In the genomic region with DNA sequence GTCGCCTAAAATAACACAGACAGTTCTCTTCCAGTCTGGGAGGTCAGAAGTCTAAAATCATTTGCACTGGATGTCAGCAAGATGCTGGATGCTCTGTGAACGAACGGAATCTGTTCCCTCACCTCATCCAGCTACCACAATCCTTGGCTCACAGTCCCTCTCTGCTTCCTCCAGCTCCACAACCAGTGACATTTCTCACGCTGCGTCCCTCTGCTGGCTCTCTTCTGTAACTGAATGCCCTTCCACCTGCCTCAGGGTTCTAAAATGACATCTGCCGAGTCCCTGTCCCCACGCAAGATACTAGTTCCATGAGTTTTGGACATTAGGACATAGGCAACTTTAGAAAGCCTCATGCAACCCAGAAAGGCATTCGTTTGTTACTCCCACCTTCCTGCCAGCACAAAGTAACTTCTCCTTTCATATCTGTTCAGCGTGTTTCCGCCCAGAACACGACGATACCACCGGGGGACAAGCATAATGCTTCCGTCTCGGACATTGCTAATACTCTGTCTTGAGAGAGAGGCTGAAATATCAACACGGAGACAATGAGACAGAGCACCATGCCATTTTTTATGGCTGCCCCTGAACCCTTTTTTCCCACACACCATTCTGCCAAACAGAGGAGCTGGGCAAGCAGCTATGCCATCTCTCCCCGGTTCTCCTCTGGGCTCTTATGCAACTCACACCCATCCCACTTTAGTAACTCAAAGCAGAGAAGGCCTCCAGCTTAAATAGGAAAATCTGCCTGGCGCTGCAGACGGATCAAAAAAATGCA, we compare ENCODE assay signal across 9 mouse cellular contexts. TPM values are rescaled to one million over a fixed set of nuclear protein-coding genes. Genes with fewer than 3 reads are reported as not detected.
DNase-seq lines count a peak whose midpoint lies in the region; ATAC-seq and TF ChIP-seq lines count a peak whose summit lies in the region.
"Had no signal": no experiment of that assay in that cellular context is flagged by ENCODE, and none has a peak within 500 bp of the region (broad histone marks: within the 10 kb centered on the region; RNA-seq: fewer than 3 reads in every experiment).

No protein-coding gene starts in this region.

- peak overlapping the region; percentile 39 for H3K4me3 ChIP-seq in gastrocnemius, adult 2 months
- no peak overlapping the region for H3K4me3 ChIP-seq in midbrain, embryonic 15.5 days
- no peak overlapping the region for H3K4me3 ChIP-seq in midbrain, embryonic 16.5 days (ENCODE audit: low read depth, low read length)
- no peak overlapping the region for H3K4me3 ChIP-seq in forebrain, postnatal 0 days (ENCODE audit: low read depth, low read length)

- peak; percentile 26 for DNase-seq in gastrocnemius, adult 2 months
- no peak for DNase-seq in gastrocnemius, adult 18-20 months (ENCODE audit: low spot score)
- DNase-seq in forebrain, postnatal 0 days, result no peak
- no peak for DNase-seq in adrenal gland, postnatal 4 days (ENCODE audit: low spot score in 2 of 2)
- no peak for DNase-seq in urinary bladder, postnatal 25 days (ENCODE audit: low spot score)

- H3K9me3 ChIP-seq in midbrain, embryonic 15.5 days, result no peaks in the 10 kb centered on the region
- no peaks in the 10 kb centered on the region for H3K9me3 ChIP-seq in midbrain, embryonic 16.5 days (replicated peaks; ENCODE audit: control insufficient read depth, low read length, poor library complexity, severe bottlenecking)
- H3K9me3 ChIP-seq in forebrain, postnatal 0 days (ENCODE audit: low read length), result no peaks in the 10 kb centered on the region

- ATAC-seq in midbrain, embryonic 15.5 days (replicated peaks), result peak; percentile 22; the same call in 1 of the 2 replicates
- ATAC-seq in midbrain, embryonic 16.5 days, result no peak
- no peak for ATAC-seq in forebrain, postnatal 0 days
- ATAC-seq in megakaryocyte progenitor cell, adult 5-6 weeks (replicated peaks; ENCODE audit: poor library complexity), result peak; percentile 77

- H3K9ac ChIP-seq in midbrain, embryonic 15.5 days, result no peak overlapping the region
- no peak overlapping the region for H3K9ac ChIP-seq in midbrain, embryonic 16.5 days (ENCODE audit: low read depth, low read length)
- H3K9ac ChIP-seq in forebrain, postnatal 0 days, result no peak overlapping the region

- H3K36me3 ChIP-seq in midbrain, embryonic 15.5 days (replicated peaks), result no peaks in the 10 kb centered on the region
- no peaks in the 10 kb centered on the region for H3K36me3 ChIP-seq in midbrain, embryonic 16.5 days (ENCODE audit: control insufficient read depth, insufficient read depth, low read length)
- H3K36me3 ChIP-seq in forebrain, postnatal 0 days (ENCODE audit: insufficient read depth), result no peaks in the 10 kb centered on the region

- H3K4me1 ChIP-seq in midbrain, embryonic 15.5 days, result peaks cover 9% of the 10 kb centered on the region; the same call in 1 of the 2 replicates
- H3K4me1 ChIP-seq in midbrain, embryonic 16.5 days (ENCODE audit: control insufficient read depth, insufficient read depth, low read length), result no peaks in the 10 kb centered on the region; the same call in 1 of the 2 replicates
- H3K4me1 ChIP-seq in forebrain, postnatal 0 days (ENCODE audit: insufficient read depth), result peaks cover 7% of the 10 kb centered on the region; the same call in 1 of the 2 replicates

- 76% methylated on average over 19 of the region's 19 CpGs for WGBS in midbrain, embryonic 15.5 days
- 77% methylated on average over 19 of the region's 19 CpGs for WGBS in midbrain, embryonic 16.5 days
- WGBS in forebrain, postnatal 0 days, result 67% methylated on average over 19 of the region's 19 CpGs

- peak; percentile 46 for TF ChIP-seq CTCF in gastrocnemius, adult 2 months (IDR thresholded peaks at IDR 0.05)
- peak; percentile 11; the same call in 1 of the 2 replicates for TF ChIP-seq CTCF in forebrain, postnatal 0 days (IDR thresholded peaks at IDR 0.05; ENCODE audit: low read depth)

- peak overlapping the region; percentile 38; the same call in 1 of the 2 replicates for H3K27ac ChIP-seq in gastrocnemius, adult 2 months
- 0 out of 2 replicates have a peak overlapping the region, but pooled peaks have one; percentile 9 for H3K27ac ChIP-seq in midbrain, embryonic 15.5 days
- no peak overlapping the region for H3K27ac ChIP-seq in midbrain, embryonic 16.5 days (ENCODE audit: low read length)
- H3K27ac ChIP-seq in forebrain, postnatal 0 days (ENCODE audit: low read depth, low read length), result peak overlapping the region; percentile 62; the same call in 1 of the 2 replicates
- H3K27ac ChIP-seq: macrophage had no signal

- intact Hi-C loops in gastrocnemius, adult 2 months (cut with DNase I), result no loop called here

- H3K4me2 ChIP-seq in midbrain, embryonic 15.5 days, result no peak overlapping the region
- H3K4me2 ChIP-seq in midbrain, embryonic 16.5 days (ENCODE audit: low read length), result no peak overlapping the region
- H3K4me2 ChIP-seq in forebrain, postnatal 0 days (ENCODE audit: low read depth), result no peak overlapping the region

- H3K27me3 ChIP-seq in midbrain, embryonic 15.5 days (replicated peaks), result no peaks in the 10 kb centered on the region
- no peaks in the 10 kb centered on the region for H3K27me3 ChIP-seq in midbrain, embryonic 16.5 days (ENCODE audit: control insufficient read depth, insufficient read depth, low read depth, low read length)
- no peaks in the 10 kb centered on the region for H3K27me3 ChIP-seq in forebrain, postnatal 0 days (ENCODE audit: insufficient read depth, low read length)

RNA-seq across cellular contexts. Expression of a gene that starts 27.6 kb away (rescaled TPM):
- total RNA-seq in gastrocnemius, adult 2 months (2021), result under 1 TPM; 0.15 to 0.47 TPM
- under 1 TPM in 1 of 2 experiments, not detected in 1; 0.50 TPM for total RNA-seq in gastrocnemius, adult 18-20 months (2021)
- polyA plus RNA-seq in midbrain, embryonic 15.5 days (2015; fragmentation: Nextera tagmentation; extraction: Ambion mirVana), result 3.1 and 3.7 TPM in 2 replicates
- 2.6 and 3.4 TPM in 2 replicates for polyA plus RNA-seq in midbrain, embryonic 16.5 days (2015; fragmentation: Nextera tagmentation; extraction: Ambion mirVana)
- 6.8 and 12.6 TPM in 2 replicates for total RNA-seq in forebrain, postnatal 0 days (2014; rRNA removed)
- 3.3 and 4.1 TPM in 2 replicates for polyA plus RNA-seq in forebrain, postnatal 0 days (2015; fragmentation: Nextera tagmentation; extraction: Ambion mirVana)
- total RNA-seq in megakaryocyte progenitor cell, adult 5-6 weeks (2015), result 0.17 and 0.20 TPM in 2 replicates
- total RNA-seq in megakaryocyte progenitor cell, adult 5-6 weeks (2017), result 0.04 and 0.27 TPM in 2 replicates
- total RNA-seq in adrenal gland, postnatal 4 days (2021), result 1 to 10 TPM; 5.2 to 9.6 TPM
- polyA plus RNA-seq: macrophage had no signal

Comparison
In these comparisons a context has a peak if more than half of its experiments do, and no peak if none do; other contexts are left out.
1. ATAC-seq: peak in midbrain, embryonic 15.5 days (single experiment) and megakaryocyte progenitor cell, adult 5-6 weeks (single experiment); none in midbrain, embryonic 16.5 days (single experiment) and forebrain, postnatal 0 days (single experiment).